Mouse (Mus musculus) liver, postnatal 0 days (tissue): ENCODE measurements at regions not wholly inside any gene's neighbourhood (a gene's known extent, or its start where the extent isn't known, plus 50 kb on each side); places are given as distances from the start of the nearest gene placed in this dataset.

Experiments used
- CTCF ChIP-seq: sonication (generic); IDR thresholded peaks from 2 replicates; pipeline ENCODE4 v1.5.1; 2016; ENCODE audit warnings: antibody characterized with exemption, low read depth
- EP300 ChIP-seq: IDR thresholded peaks from 2 replicates; pipeline ENCODE4 v1.6.1; 2016; ENCODE audit warnings: antibody characterized with exemption, low read depth, mild to moderate bottlenecking

DNA sequence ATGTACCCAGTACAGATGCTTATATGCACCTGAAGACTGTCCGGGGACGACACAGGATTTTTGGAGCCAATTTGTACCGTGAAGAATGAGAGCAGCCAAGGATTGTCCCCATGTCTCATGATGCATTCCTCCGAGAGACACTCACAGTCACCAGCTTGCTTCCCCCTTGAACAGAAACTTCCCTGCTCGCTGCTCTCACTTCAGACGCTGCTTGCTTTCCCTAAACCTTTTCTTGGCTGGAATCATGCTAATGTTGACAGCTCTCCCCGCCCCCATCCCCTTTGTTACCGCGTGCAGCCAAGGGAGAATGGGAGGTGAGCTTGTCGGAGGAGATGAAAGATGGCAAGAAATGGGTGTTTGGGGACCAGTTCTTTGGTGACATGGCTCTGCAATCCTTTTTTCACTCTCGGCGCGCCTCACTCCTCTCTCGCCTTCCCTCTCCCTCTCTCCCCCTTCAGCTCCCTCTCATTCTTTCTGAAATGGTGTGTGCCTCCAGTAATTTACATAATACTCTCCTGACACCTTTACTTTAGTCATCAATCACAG is 661.9 kb downstream of the Bcl11a start:
- TF ChIP-seq CTCF, result no peak
- TF ChIP-seq EP300, result no peak
